22 mouse cellular contexts compared by ENCODE assay signal in genomic region chr13:52422456-52422855, GRCm38 (mm10).
DNase-seq lines count a peak whose midpoint lies in the region; ATAC-seq and TF ChIP-seq lines count a peak whose summit lies in the region.
"Had no signal": no experiment of that assay in that cellular context is flagged by ENCODE, and none has a peak within 500 bp of the region (broad histone marks: within the 10 kb centered on the region; RNA-seq: fewer than 3 reads in every experiment).

No protein-coding gene starts in this region.

- peak; percentile 92 for ATAC-seq in frontal cortex, adult (ENCODE audit: low TSS enrichment)
- ATAC-seq: forebrain, embryonic 14.5 days; forebrain, embryonic 16.5 days had no signal

- no peak for TF ChIP-seq CTCF in left cerebral cortex, adult 2 months (IDR thresholded peaks at IDR 0.05)

- DNase-seq in frontal cortex, postnatal 10 days (ENCODE audit: low spot score in 2 of 2): no peak
- no peak for DNase-seq in left cerebral cortex, adult 2 months (ENCODE audit: extremely low spot score in 1 of 2, low spot score in 2 of 2)
- no peak for DNase-seq in left cerebral cortex, adult 9 months (ENCODE audit: low spot score in 2 of 2)
- DNase-seq in retina, postnatal 1 day: no peak
- DNase-seq: adrenal gland, adult 2 months; adrenal gland, postnatal 10 days; adrenal gland, postnatal 25 days; B cell, adult 2 months; cerebellum, adult 11-12 months; cerebellum, adult 2 months; cerebellum, adult 9-10 months; cerebellum, postnatal 10 days; cerebellum, postnatal 25 days; embryo, embryonic 11 days had no signal

- no peak overlapping the region for H3K4me3 ChIP-seq in left cerebral cortex, adult 2 months
- H3K4me3 ChIP-seq: embryonic facial prominence, embryonic 13.5 days; embryonic facial prominence, embryonic 15.5 days; erythroblast, embryonic 14.5 days; forebrain, embryonic 10.5 days; forebrain, embryonic 12.5 days had no signal

- intact Hi-C loops in left cerebral cortex, adult 2 months (cut with DNase I): no loop called here

- peak overlapping the region; percentile 50; the same call in 1 of the 2 replicates for H3K27ac ChIP-seq in left cerebral cortex, adult 2 months
- H3K27ac ChIP-seq: embryonic facial prominence, embryonic 13.5 days; embryonic facial prominence, embryonic 15.5 days; forebrain, embryonic 10.5 days; forebrain, embryonic 12.5 days had no signal
